Mouse (Mus musculus) liver, postnatal 0 days (tissue): ENCODE measurements around the gene Dtx3l. TPM values are rescaled to one million over a fixed set of nuclear protein-coding genes. Genes with fewer than 3 reads are reported as not detected.

Source experiments
- ATAC-seq: fragments of 200-750 bp; cut with Nextera tagmentation; 2 replicates; pipeline ENCODE4 v1.8.0; 2017; ENCODE audit warnings: mild to moderate bottlenecking, moderate library complexity
- DNase-seq: peaks from one replicate; pipeline ENCODE4 v3.0.0-alpha.2; 2016
- H3K27ac ChIP-seq: fragments of 300-500 bp; sonication (generic); 2 replicates; pipeline ENCODE4 v1.5.1; 2014; ENCODE audit warnings: antibody characterized with exemption, moderate library complexity, mild to moderate bottlenecking, low read depth
- H3K27me3 ChIP-seq: fragments of 300-500 bp; sonication (generic); 2 replicates; pipeline ENCODE4 v1.6.1; 2014; ENCODE audit warnings: low read length, control low read depth, mixed read lengths; ENCODE audit not compliant: insufficient read depth
- H3K36me3 ChIP-seq: fragments of 300-500 bp; sonication (generic); replicated peaks from 2 replicates; pipeline ENCODE4 v1.6.1; 2014; ENCODE audit warnings: mild to moderate bottlenecking, control low read depth, low read length, moderate library complexity, mixed read lengths; ENCODE audit not compliant: insufficient read depth
- H3K4me1 ChIP-seq: fragments of 300-500 bp; sonication (generic); 2 replicates; pipeline ENCODE4 v1.6.1; 2014; ENCODE audit warnings: antibody characterized with exemption, mild to moderate bottlenecking, control low read depth; ENCODE audit not compliant: insufficient read depth
- H3K4me2 ChIP-seq: fragments of 300-500 bp; sonication (generic); 2 replicates; pipeline ENCODE4 v1.6.1; 2014; ENCODE audit warnings: low read depth, mild to moderate bottlenecking, low read length, moderate library complexity, mixed read lengths
- H3K4me3 ChIP-seq: fragments of 300-500 bp; sonication (generic); 2 replicates; pipeline ENCODE4 v1.5.1; 2014; ENCODE audit warnings: low read depth, low read length
- H3K9ac ChIP-seq: fragments of 300-500 bp; sonication (generic); replicated peaks from 2 replicates; pipeline ENCODE4 v1.6.1; 2014; ENCODE audit warnings: mild to moderate bottlenecking, moderate library complexity
- H3K9me3 ChIP-seq: fragments of 300-500 bp; sonication (generic); 2 replicates; pipeline ENCODE4 v1.6.1; 2016; ENCODE audit warnings: mild to moderate bottlenecking, control low read depth, low read length, mixed read lengths
- CTCF ChIP-seq: sonication (generic); IDR thresholded peaks from 2 replicates; pipeline ENCODE4 v1.5.1; 2016; ENCODE audit warnings: antibody characterized with exemption, low read depth
- EP300 ChIP-seq: IDR thresholded peaks from 2 replicates; pipeline ENCODE4 v1.6.1; 2016; ENCODE audit warnings: antibody characterized with exemption, low read depth, mild to moderate bottlenecking
- WGBS: fragments of 180-500 bp; shearing (Covaris S2); extraction: QIAGEN DNeasy Blood & Tissue Kit; methylation state at CpG from one replicate; pipeline ENCODE4 v1.1.7; 2014; ENCODE audit not compliant: insufficient replicate concordance; 5-methylcytosine and 5-hydroxymethylcytosine counted together
- polyA plus RNA-seq: library from polyadenylated mRNA; unstranded; fragments of >200 nt; fragmentation: Nextera tagmentation; extraction: Ambion mirVana; gene quantifications from 2 replicates; pipeline ENCODE4 v1.2.1, GENCODE M21; 2015

Gene Dtx3l
- polyA plus RNA-seq, 1 experiment from 2014 or later = 16.3 TPM

- Histone ChIP-seq H3K4me1 (0 out of 2 replicates have a peak, but pooled peaks cover 8% of the 10 kb centered on the region), H3K27ac (peak overlapping the region; percentile 53), H3K36me3 (no peaks in the 10 kb centered on the region), H3K27me3 (no peaks in the 10 kb centered on the region), H3K4me3 (no peak overlapping the region), H3K9me3 (no peaks in the 10 kb centered on the region), H3K9ac (0 out of 2 replicates have a peak overlapping the region, but pooled peaks have one; percentile 2), H3K4me2 (peak overlapping the region; percentile 48)
- 50% methylated on average over 6 of the region's 6 CpGs for WGBS
- TF ChIP-seq EP300 (no peak), CTCF (no peak)
- DNase-seq (no peak), ATAC-seq (0 out of 2 replicates have a peak, but pooled peaks have one; percentile 26)
These were observed 20.0 kb downstream of the Dtx3l start for GRCm38 (mm10) chr16:35918721-35919543.

GRCm38 (mm10) chr16:35914301-35914700, 24.6 kb downstream of the Dtx3l start:
- DNase-seq (no peak), ATAC-seq (no peak)
- H3K9ac ChIP-seq = no peak overlapping the region
- H3K9me3 ChIP-seq = no peaks in the 10 kb centered on the region
- 0 out of 2 replicates have a peak, but pooled peaks cover 8% of the 10 kb centered on the region for H3K4me1 ChIP-seq
- H3K36me3 ChIP-seq = no peaks in the 10 kb centered on the region
- no peak overlapping the region for H3K27ac ChIP-seq
- no peak for TF ChIP-seq CTCF
- WGBS = 66% methylated on average over 5 of the region's 5 CpGs
- no peaks in the 10 kb centered on the region for H3K27me3 ChIP-seq
- H3K4me3 ChIP-seq = no peak overlapping the region
- H3K4me2 ChIP-seq = no peak overlapping the region

- WGBS = 63% methylated on average over 1 of the region's 1 CpGs
- peak; percentile 66 for TF ChIP-seq CTCF
- TF ChIP-seq EP300 = no peak
- no peak overlapping the region for H3K27ac ChIP-seq
- no peak overlapping the region for H3K4me2 ChIP-seq
- H3K4me3 ChIP-seq = no peak overlapping the region
- H3K9me3 ChIP-seq = peaks cover 3% of the 10 kb centered on the region; the same call in 1 of the 2 replicates
- H3K36me3 ChIP-seq = no peaks in the 10 kb centered on the region
- no peak overlapping the region for H3K9ac ChIP-seq
- DNase-seq (peak; percentile 36), ATAC-seq (no peak)
- 0 out of 2 replicates have a peak, but pooled peaks cover under 1% of the 10 kb centered on the region for H3K4me1 ChIP-seq
- H3K27me3 ChIP-seq = no peaks in the 10 kb centered on the region
These were observed 25.4 kb downstream of the Dtx3l start for GRCm38 (mm10) chr16:35913526-35913925.

GRCm38 (mm10) chr16:35911449-35911848, 27.5 kb downstream of the Dtx3l start:
- ATAC-seq (no peak), DNase-seq (no peak)
- Histone ChIP-seq H3K9ac (no peak overlapping the region), H3K27ac (no peak overlapping the region), H3K27me3 (no peaks in the 10 kb centered on the region), H3K4me3 (no peak overlapping the region), H3K4me2 (no peak overlapping the region), H3K9me3 (peaks cover 3% of the 10 kb centered on the region; the same call in 1 of the 2 replicates), H3K4me1 (no peaks in the 10 kb centered on the region), H3K36me3 (no peaks in the 10 kb centered on the region)
- WGBS = 74% methylated on average over 3 of the region's 3 CpGs
- TF ChIP-seq EP300 = no peak
- TF ChIP-seq CTCF = no peak

- TF ChIP-seq CTCF (no peak), EP300 (no peak)
- Histone ChIP-seq H3K27me3 (no peaks in the 10 kb centered on the region), H3K4me3 (no peak overlapping the region), H3K4me2 (no peak overlapping the region), H3K9me3 (peaks cover 3% of the 10 kb centered on the region; the same call in 1 of the 2 replicates), H3K9ac (no peak overlapping the region), H3K27ac (peak overlapping the region; percentile 26; the same call in 1 of the 2 replicates), H3K36me3 (no peaks in the 10 kb centered on the region), H3K4me1 (peaks cover 4% of the 10 kb centered on the region; the same call in 1 of the 2 replicates)
- WGBS = 47% methylated on average over 4 of the region's 4 CpGs
- peak; percentile 61; the same call in 1 of the 2 replicates for ATAC-seq
- DNase-seq = no peak
These were observed 31.3 kb downstream of the Dtx3l start for GRCm38 (mm10) chr16:35907432-35908201.

- Histone ChIP-seq H3K9ac (no peak overlapping the region), H3K27me3 (no peaks in the 10 kb centered on the region), H3K4me2 (no peak overlapping the region), H3K4me1 (peaks cover 4% of the 10 kb centered on the region; the same call in 1 of the 2 replicates), H3K36me3 (no peaks in the 10 kb centered on the region), H3K27ac (peak overlapping the region; percentile 39; the same call in 1 of the 2 replicates), H3K4me3 (no peak overlapping the region), H3K9me3 (peaks cover 3% of the 10 kb centered on the region; the same call in 1 of the 2 replicates)
- DNase-seq = peak; percentile 61
- peak; percentile 67 for ATAC-seq
- WGBS = 62% methylated on average over 7 of the region's 7 CpGs
- no peak for TF ChIP-seq CTCF
- TF ChIP-seq EP300 = no peak
These were observed 32.1 kb downstream of the Dtx3l start for GRCm38 (mm10) chr16:35906887-35907286.
